Mouse (Mus musculus): Measurements from ENCODE around the gene Fdx1.

Fdx1 gene

GRCm38 (mm10) chr9:51906938-51907337 lies 56.4 kb downstream of the Fdx1 start:
- no peak for DNase-seq (ENCODE audit: low spot score)
